Mouse (Mus musculus) layer of hippocampus, postnatal 36 days (tissue): Measurements from ENCODE around the gene Ppip5k1. TPM values are rescaled to one million over a fixed set of nuclear protein-coding genes. Genes with fewer than 3 reads are reported as not detected.
A peak's percentile ranks its signal among the peaks of the same experiment; 100 is the strongest.

Experiments used
- DNase-seq, 2 experiments: peaks; one replicate each; pipeline ENCODE4 v3.0.0; 2022
- total RNA-seq, 2 experiments: library from RNA; stranded (reverse); gene quantifications; 2 replicates each; pipeline ENCODE4 v1.2.3; 2021

Ppip5k1 gene
- total RNA-seq, 2 experiments from 2014 or later, result 98.7 to 107 TPM

GRCm38 (mm10) chr2:121298131-121298530, 57.1 kb downstream of the Ppip5k1 start:
- DNase-seq, result peak in 1 of 2 experiments; percentile 29

GRCm38 (mm10) chr2:121297701-121298100, 57.5 kb downstream of the Ppip5k1 start:
- DNase-seq, result no peak

- DNase-seq, result no peak
Measured at GRCm38 (mm10) chr2:121296754-121297231, 58.4 kb downstream of the Ppip5k1 start.

DNA sequence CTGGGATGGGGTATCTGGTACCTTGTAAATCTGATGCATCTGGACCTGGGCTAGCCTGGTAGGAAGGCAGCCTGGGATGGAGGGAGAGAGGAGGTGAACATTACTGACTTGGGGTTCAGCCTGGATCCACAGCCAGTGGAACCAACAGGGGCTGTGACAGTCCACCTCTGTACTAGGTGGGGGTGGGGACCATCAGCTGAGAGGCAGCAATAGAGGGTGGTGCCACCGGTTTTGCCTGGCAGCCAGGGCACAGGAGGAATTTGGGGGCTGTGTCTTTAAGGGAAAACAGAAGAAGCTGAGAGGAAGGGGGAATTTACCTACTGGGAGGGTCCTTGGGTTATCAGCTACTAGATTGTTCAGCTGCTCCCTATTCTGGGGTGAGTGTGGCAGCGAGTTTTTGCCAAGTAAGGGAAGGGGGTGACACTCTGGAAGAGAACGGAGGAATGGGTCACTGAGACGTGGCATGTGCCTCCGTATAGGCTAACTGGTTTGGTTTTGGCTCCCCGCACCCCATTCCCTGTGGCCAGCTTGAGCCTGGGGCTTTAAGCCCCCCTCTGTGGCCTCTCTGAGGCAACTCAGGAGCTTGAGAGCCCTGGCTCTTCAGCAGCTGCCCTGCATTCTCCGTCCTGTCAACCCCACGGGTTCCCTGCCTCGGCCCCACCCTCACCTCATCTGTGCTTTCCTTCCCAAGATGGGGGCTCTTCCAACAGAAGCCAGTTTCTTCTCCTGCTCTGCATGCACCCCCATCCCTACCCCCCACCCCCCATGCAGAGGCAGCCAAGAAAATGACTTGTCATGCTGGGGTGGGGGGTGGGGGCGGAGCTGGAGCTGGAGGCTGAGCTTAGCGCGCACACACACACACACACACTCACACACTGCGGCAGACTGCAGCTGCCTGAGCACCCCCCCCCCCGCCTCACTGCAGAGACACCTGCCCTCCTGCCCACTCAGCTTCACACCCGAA, 59.3 kb downstream of the Ppip5k1 start:
- DNase-seq, result peak; percentile 65 to 74

GRCm38 (mm10) chr2:121294753-121295607, 60.2 kb downstream of the Ppip5k1 start:
- peak; percentile 71 to 72 for DNase-seq

- DNase-seq, result no peak
Measured at GRCm38 (mm10) chr2:121294182-121294581, 61.0 kb downstream of the Ppip5k1 start.

DNA sequence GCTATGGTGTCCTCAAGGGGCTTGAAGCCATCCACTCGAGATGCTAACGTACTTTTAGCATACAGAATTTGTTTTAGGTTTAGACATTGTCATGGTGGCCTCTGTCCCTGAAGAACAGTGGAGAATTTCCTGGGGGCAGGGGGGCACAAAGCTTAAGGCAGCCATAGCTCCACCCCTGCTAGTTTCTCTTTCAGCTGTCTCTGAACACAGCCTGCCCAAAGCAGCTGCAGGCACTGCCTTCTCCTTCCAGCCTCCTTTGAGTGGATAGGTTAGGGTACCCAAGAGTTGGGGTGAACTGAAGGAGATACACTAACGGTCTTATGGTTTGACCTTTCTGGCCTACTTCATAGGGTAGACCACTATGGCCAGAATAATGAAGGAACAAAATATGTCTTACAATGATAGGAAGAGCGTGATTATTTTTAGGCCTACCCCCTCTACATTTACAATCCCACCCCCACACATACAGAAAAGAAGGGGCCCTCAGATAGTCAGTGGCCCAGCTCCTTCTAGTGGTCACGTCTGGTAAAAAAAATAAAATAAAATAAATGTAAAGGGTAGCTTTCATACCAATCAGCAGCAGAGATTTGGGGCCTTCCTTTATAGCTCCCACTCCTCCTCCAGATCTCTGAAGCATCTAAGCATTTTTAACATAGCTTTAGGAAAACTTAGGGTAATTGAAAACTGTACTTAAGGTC, 62.7 kb downstream of the Ppip5k1 start:
- no peak for DNase-seq

DNA sequence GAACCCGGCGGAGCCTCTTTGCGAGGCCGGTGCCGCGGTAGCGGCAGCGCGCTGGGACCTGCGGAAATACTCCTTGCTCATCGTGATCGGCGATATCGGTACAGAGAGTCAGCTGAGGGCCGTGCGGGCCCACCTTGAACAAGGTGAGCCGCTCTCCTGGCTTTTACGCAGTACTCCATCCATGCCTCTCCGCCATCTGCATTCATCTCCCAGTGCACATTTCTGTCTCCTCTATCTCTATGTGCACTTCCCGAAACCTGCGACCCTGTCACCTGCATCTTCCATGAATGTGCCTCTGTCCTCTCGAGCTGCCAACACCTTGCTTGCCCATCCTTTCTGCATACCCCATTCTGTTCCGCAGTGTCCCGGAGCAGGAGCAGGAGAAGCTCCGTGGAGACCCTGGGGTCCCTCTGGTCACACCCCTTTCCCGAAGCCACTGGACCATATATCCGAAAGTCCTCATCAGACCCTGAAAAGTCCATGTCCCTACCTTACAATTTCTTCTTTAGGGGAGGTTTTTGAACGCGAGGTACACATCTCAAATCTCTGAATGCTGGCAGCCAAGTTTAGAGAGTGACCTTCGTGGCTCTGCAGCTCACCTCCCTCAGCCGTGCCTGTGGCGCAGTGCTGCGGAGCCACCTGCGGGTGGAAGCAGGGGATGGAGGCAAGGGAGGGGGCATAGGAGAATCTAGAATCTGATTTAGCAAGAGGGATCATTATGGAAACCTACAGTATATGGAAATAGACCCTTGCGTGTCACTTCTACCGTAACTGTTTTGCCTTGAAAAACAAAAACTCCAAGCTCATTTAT, 65.3 kb downstream of the Ppip5k1 start:
- no peak for DNase-seq

- DNase-seq, result peak; percentile 97
Measured at GRCm38 (mm10) chr2:121288901-121289729, 66.1 kb downstream of the Ppip5k1 start, which contains the start of gene Map1a. Map1a (plus strand) TSS chr2:121289600.

DNA sequence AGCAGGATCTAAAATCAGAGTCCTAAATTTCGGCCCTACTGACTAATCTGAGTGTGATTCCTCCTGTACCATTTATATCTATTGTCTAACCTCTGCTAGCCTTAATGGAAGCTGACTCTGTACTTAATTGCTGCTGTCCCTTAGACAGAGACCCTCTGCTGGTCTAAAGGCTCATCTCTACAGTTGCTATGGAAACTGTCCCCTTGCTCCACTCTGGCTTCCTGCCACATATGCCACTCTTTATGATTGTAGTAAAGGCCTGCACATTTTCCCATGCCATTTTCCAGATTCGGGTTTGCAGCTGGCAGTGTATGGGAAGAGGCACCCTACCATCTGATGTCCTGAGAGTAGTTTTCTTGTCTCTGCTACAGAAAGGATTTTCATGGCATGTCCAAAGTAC, 67.3 kb downstream of the Ppip5k1 start:
- no peak for DNase-seq

DNA sequence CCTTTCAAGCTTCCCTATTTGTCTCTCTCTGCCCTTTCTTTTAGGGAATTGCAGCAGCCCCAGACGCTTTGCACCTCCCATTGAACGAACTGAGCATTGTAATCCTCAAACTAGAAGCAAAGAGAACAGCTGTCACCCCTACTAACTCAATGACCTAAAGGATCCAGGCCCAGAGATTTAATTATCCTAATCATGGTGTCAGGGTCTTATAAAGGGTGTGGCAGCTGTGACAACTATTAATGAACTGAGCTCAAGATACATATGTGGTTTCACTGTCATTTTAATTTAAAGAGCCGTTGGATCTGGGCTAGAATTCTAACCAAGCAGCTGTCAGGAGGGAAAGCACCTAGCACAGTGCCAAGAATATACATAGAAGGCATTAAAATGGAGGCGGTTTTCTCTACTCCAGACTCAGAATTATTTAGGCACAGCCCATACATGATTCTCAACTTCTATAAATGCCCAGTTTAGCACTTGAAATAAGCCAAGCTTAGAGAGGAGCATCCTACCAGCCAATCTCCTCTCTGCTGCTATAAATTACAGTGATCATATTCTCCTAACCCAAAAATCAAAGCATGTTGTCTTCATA, 83.2 kb downstream of the Ppip5k1 start:
- no peak for DNase-seq

- DNase-seq, result peak; percentile 94 to 95
Measured at GRCm38 (mm10) chr2:121271236-121271927, 83.8 kb downstream of the Ppip5k1 start, which contains the start of gene Trp53bp1. Trp53bp1 (minus strand) TSS chr2:121271407.

DNA sequence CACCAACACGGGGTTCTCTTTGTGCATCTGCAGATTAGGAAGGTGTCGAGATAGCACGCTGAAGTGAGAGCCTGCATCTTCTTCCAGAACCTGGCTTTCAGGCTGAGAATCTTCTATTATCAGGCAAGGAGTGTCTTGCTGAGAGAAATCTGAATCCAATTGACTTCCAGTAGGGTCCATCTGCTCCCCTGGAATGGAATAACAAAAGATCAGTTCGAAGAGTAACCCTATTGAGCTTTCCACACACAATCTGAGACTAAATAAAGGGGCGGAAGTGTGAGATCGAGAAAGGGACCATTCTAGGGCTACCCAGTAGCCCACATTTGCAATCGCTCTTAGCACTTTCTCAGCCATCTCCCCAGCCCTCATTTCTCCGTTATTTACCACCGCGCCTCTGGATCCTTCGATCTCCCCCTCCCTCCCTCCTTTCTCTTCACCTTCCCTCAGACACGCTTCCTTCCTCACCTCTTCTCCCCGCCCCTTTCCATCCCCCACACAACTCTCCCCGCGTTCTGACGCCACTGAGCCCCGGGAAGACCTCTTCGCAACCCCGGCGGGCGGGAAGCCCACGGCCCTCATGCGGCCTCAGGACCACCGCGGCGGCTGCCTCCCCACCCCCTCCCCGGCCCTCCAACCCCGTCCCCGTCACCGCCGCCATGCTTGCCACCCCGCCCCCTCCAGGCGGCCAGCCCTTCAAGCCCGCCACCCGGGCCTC, 84.5 kb downstream of the Ppip5k1 start:
- no peak for DNase-seq

- DNase-seq, result no peak
Measured at GRCm38 (mm10) chr2:121268446-121268845, 86.8 kb downstream of the Ppip5k1 start.
